Mouse (Mus musculus): ENCODE measurements around the gene Dcn.

The Dcn gene

DNA sequence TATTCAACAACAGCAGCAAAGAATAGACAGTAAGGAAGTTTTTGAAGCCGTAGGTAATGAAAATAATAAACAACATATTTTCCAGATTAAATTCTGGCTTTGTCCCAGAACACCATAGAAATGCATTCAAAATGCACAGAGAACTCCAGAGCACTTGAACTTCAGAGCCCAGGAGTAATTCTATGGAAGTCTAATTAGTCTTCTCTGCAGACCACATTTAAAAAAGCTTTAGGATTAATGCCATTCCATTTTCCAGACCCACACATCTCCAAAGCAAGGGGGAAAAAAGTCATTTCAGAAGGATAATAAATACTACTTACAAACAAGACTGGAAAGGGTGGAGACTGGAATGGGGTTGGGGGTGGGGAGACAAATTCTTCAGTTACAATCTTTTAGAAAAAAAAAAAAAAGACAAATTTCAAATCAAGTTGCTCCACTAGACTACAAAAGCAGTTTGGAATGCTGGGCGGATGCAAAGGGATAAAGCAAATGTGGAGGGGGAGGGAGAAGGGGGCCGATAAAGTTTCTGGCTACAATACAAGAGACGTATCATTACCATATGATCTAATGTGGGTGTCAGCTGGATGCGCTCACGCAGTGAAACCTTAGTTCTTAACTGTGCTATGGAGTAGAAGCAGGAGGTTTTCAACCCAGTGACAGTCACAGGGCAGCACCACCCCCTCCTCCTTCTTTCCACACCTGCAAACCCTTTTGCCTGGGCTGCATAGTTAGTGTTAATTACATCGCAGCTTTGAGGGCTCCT is at the start of gene Dcn:
Gene Dcn (plus strand): TSS at position 606 of the 763 bp plus-strand sequence.
- DNase-seq (ENCODE audit: low spot score in 2 of 2): no peak

DNA sequence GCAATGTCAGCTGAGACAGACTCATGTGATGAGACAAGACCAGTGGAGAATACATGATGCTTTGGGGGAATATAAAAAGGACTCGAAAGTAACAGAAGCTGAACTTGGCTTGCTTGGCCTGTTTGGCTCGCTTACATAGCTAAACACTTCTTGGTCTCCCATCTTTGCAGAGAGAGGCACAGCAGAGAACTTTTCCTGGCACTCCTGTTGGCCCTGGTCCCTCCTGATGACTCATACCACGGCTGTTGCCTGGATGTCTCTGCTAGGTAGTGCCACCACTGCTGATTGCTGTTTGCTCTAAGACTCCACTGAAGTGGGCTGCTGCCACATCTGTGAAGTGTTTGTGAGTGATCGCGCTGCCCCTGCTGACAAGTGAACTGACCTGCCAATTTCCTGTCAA is 42.7 kb upstream of the Dcn start:
- DNase-seq (ENCODE audit: low spot score in 2 of 2): peak; percentile 3 to 54

DNA sequence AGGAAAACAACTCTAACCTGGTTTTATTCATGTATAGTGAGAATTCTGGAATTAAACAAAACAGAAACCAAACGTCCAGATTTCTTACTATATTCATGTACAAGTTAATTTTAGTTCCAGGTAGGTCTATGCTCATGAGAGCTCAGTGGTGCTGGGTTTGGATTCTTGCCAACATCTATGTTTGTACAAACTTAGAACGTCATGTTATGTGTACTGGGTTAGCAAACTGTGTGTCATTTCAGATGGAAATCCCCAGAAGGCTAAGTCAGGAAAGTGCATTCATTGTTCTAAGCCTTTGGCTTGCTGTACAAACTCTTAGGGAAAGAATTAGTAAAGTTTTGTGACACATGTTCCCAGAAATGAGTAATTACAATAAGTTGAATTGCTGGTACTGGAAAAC is 37.1 kb upstream of the Dcn start:
- DNase-seq (ENCODE audit: low spot score in 2 of 2): no peak

DNA sequence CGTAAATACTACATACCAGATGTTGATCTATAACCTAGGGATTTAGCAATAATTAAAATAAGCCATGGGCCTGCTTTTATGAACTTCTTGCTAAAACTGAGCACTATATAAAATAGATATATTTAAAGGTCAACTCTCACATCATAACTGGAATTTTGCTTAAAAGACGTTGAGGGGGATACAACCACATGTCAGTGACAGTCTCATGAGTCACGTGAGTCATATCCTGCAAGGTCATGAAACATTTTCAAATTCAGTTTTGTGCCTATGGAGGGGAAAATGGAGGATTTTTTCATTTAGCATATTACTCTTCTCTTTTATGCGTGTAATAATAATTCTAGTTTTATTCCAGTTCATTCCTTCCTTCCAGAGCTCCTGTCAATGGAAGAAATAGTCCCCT is 32.9 kb upstream of the Dcn start:
- DNase-seq (ENCODE audit: low spot score in 2 of 2): no peak

DNA sequence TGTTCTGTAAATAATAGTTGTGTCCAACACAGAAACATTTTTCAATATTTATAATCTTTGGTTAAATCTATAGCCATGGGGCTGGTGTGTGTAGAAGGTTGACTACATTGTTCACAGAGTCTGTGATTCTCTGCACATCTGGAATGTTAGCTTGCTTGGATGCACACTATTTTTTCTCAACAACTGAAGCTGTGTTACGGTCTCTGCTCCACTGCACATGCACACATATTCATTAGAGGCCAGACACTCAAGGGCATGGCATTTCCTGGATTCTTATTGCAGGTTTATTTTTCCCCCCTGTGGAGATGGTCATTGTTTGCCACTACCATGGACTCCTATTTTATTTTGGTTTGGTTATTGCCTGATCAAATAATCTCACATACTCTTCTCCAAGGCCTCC is 26.5 kb upstream of the Dcn start:
- no peak for DNase-seq (ENCODE audit: low spot score in 2 of 2)

DNA sequence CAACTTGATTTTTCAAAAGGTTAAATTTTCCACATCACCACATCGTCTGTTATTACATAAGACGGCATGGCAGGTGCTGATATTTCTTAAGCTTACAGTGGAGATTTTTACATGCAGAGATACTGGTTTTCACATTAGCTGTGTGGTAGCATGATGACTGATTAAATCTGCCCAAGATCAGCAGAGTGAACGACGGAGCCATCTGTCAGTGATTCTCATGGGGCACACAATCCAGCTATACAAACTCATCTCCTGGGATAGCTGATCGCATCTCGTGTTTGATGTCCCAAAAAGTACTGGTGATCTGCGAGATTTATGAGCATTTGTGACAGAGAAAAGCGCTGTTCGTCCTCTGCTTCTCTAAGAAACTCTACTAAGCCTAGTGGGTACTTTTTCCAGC is 25.9 kb upstream of the Dcn start:
- no peak for DNase-seq (ENCODE audit: low spot score in 2 of 2)

DNA sequence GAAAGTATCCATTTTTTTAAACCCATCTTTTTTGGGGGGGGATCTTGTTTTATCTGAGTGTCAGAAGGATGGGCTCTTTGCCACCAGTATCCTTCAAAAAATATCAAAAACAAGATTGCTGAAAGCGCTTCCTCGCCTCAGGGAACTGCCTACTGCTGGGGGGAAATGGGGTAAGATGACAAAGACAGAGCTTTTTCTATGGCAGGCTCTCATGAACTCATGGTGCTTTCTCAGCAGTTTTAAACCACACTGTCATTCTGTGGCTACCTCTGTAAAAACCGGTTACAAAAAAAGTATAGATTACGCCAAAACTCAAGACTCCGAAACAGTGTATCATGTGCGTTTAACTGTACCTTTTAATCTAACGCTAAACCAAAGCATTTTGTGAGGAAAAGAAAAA is 22.4 kb upstream of the Dcn start:
- no peak for DNase-seq (ENCODE audit: low spot score in 2 of 2)

DNA sequence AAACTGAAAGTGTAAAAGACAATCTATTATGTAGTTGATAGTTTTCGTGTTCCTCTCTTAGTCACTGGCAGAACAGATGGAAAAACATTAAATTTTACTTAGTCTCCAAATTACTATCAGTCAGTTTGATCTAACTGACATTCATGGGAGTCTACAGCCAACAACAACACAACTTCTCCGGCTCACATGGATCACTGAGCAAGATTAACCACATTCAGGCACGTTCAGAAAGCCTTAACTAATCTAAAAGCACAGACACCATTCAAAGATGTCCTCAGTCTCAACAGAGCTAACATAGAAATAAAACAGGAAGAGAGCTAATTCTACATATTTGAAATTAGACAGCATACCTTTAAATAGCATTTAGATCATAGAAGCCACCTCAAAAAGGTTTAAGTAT is 12.6 kb upstream of the Dcn start:
- DNase-seq (ENCODE audit: low spot score in 2 of 2): no peak

DNA sequence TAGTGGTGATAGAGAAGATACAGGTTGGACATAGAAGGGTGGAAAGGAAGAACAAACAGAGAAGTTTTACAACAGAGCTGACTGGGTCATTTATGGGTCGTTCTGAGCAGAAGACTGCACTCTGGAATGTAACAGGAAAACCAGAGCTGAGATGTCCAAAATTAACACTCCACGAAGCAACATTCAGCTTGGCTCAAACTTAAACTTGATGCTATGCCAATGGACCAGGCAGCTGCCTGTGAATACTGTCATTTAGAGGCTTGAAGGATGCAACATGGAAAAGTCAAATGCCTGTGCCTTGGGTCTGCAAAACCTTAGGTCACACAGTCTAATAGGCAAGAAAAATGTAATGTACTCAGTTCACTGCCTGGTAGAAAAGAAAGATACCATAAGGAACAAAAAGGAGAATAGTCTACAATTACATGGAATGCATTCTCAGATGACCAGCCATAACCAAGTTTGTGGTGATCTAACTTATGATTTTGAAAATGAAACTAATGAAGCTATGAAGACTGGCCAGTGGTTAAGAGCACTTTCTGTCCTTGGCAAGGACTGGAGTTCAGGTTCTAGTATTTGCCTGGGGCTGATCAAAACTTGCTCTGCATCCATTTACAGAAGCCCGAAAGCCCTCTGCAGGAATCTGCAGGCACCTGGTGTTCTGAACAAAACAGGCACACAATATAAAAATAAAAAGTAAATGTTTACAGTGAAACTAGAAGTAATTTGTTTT is 9.8 kb upstream of the Dcn start:
- DNase-seq (ENCODE audit: low spot score in 2 of 2): no peak

DNA sequence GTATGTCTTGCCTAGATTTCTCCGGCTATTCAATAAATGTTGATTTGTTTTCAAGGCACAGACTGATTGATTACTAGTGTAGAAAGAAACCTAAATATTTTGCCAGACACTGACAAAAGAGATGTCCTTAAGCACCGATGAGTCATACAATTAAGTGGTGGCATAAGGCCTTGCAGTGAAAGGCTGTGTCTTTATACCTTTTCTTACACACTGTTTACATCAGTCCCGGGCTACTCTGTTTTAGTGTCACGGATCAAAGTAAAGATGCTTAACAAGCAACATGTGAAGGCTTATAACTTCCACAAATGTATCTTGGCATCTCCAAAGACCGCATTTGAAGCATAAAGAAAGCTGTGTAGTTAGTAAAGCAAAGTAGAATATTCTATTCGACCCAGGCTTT is 3.9 kb upstream of the Dcn start:
- DNase-seq (ENCODE audit: low spot score in 2 of 2): no peak

DNA sequence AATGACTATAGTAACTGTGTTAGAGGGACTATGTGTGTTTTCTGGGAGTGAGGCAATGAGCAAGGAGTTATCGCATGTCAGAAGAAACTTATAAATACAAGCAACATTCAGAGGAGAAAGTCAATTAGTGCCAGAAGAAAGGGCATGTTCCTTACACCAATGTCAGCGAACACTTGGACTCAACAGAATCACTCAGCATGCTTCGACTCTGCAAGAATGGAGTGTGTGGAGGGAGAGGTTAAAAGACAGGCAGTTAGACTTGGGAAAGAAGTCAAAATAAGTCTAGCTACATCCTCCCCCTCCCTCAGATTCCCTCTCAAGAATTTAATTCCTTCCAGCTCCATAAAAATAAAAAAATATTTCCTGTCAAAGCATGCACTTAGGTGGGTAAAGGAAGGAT is 1.1 kb upstream of the Dcn start:
- no peak for DNase-seq (ENCODE audit: low spot score in 2 of 2)

DNA sequence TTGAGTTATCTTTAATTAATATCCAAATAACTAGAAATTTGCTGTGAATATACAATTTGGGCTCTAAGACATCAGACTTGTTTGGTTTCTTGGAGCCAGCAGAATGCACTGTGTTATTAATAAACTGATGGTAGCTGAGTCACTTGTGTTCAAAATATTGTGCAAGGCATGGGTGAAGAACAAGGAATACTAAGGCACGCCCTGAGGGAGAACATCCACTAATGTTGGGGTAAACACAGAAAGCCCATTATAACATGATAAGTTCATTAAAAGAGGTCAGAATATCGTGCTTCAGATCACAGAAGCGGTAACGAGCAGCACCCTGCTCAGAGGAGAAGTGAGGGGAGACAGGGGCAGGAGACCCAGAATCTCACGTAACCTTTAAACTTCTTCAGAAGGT is 2.7 kb downstream of the Dcn start:
- no peak for DNase-seq (ENCODE audit: low spot score in 2 of 2)

DNA sequence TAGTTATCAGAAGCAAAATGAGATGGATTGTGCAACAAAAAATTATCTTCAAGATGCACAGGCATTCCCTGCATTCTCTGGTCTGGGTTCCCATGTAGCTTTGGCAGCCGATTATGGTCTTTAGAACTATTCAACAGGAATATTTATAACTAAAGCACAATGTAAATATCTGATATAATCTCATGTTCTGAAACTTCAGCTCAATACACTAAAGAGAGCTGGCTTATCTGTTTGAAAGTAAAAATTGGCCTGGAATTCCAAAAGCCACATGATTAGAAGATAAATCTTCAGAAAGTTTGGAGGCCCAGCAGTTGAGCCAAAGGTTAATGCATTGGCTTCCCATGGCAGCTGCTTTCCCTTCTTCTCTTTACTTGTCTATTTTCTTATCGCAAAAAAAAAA is 4.6 kb downstream of the Dcn start:
- no peak for DNase-seq (ENCODE audit: low spot score in 2 of 2)

DNA sequence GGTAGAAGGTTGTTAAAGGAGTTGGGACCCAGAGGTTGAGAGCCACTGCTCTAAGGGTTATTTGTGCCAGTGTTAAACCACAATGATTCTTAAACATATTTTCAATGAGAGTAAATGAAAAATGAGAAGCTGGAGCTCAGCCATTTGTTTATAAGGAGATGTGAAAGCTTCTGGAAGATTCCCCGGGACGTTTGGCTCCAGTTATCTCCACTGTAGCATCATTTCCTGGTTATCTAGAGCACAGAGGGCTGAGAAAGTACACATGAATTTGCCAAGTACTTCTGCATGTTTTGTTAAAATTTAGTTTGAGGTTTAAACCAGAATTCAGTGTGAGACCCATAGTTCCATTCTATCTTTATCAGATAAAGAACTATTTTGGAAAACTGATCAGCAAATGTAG is 5.7 kb downstream of the Dcn start:
- no peak for DNase-seq (ENCODE audit: low spot score in 2 of 2)

DNA sequence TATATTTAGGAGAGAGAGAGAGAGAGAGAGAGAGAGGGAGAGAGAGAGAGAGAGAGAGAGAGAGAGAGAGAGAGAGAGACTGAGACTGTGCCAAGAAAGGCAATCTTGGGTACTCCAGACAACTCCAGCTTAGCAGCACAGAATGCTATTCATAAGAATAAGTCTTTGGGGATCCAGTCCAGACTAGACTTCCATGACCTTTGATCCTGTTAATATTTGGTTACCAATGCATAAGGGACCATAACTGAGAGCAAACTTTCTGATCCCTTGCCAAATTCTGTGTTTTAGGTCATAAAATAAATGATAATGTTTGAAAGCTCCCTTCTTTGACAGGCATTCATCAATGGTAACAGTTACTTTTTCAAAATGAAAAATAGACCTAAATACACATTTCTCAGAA is 6.7 kb downstream of the Dcn start:
- no peak for DNase-seq (ENCODE audit: low spot score in 2 of 2)

DNA sequence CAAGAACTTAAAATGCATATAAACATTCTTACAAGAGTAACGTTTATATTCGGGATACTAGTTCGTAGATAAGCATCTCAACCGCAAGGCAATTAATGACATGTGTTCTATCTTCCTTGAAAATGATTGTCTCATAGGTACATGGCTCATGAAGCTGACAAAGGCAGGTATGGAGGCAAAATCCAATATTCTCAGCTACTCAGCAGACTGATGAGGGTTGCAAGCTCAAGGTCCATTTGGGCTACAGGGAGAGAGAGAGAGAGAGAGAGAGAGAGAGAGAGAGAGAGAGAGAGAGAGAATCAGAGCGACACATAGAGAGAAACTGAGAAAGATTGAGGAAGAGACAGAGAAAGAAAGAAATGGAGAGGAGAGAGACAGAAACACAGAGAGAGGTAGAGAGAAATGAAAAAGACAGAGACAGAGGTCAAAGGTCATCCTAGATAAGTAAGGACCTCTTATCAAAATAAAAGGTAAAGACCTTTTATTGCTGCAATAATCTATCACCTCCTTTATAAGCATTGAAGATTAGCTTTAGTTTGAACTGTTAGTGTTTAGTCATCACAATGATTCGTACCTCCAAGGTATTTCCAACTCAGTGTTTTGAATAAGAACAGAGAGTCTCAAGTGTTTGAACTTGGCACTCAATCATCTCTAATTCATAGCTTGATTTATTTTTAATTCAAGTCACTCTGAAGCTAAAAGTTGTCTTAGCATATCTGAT is 8.0 kb downstream of the Dcn start:
- DNase-seq (ENCODE audit: low spot score in 2 of 2): no peak

DNA sequence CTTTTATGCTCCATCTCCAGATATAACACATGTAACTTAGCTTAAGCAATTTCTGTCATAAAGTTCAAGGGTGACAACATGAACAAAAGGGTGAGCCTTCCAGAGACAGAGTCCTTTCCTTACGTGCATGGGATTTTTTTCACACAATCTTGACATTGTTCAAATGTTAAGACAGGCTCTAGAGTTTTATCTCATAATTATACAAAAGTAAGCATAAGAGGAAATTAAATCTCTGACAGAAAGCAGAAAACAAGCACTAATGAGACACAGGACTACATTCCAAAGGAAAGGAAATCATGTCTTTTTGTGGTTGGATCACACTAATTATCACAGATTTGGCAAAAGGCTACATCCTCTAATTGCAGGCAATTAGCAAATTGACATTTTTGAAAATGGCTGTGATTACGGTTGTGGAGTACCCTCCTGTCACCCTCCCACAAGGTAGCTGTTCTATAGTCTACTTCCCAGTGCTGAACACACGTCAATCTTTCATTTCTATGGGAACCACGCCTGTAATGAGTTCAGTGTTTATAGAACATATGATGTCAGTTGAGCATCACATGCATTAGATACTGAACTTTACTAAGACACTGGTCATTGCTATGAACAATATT is 13.1 kb downstream of the Dcn start:
- no peak for DNase-seq (ENCODE audit: low spot score in 2 of 2)

DNA sequence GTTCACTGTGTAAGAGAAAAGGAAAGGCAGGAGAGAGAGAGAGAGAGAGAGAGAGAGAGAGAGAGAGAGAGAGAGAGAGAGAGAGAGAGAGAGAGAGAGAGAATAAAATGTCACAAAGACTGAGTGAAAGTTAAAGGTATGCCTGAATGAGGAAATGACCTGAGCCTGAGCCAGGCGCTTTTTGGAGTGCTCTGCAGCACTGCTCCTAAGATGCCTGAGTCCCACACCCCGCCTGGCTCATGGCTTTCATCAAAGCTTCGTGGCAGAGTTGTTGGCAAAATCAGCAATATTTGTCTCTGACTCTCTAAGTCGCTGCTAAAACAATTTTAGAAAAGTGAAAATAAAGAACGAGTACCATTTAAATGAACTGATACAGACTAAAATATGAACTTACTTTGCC is 18.2 kb downstream of the Dcn start:
- DNase-seq (ENCODE audit: low spot score in 2 of 2): no peak

DNA sequence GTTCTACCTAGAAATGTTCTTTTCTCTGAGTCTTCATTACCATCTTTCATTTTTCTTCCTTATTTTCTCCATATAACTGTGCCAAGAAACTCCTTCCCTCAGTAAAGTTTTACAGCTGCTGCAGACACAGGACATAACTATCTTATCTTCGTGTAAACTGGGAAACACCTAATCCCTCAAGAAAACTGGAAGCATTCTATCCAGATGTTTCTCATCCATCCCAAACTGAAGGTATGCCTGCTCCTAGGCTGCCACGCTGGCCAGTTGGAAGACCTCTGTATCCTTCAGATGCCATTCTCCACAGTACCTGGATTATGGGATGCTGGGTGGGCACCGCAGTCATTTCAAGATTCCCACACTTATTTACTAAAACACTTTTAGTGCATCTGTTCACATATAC is 44.0 kb downstream of the Dcn start:
- no peak for DNase-seq (ENCODE audit: low spot score in 2 of 2)

DNA sequence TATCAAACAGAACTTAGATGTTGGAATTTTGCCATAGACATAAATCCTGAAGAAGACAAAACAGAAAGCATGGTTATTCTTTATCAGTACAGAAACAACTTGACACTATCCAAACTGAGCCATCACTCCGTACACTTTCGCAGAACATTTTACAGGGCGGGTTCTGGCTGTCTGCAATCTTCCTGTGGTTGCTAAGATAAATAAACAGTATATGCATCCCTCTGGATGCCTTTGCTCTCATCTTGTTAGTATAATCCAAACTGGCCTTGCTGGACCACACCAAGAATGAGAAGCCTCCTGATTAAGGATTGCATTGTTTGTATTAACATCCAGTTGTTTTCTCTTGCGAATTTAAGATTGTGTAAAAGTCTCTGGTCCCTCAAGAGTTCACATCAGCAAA is 56.3 kb downstream of the Dcn start:
- DNase-seq (ENCODE audit: low spot score in 2 of 2): no peak

DNA sequence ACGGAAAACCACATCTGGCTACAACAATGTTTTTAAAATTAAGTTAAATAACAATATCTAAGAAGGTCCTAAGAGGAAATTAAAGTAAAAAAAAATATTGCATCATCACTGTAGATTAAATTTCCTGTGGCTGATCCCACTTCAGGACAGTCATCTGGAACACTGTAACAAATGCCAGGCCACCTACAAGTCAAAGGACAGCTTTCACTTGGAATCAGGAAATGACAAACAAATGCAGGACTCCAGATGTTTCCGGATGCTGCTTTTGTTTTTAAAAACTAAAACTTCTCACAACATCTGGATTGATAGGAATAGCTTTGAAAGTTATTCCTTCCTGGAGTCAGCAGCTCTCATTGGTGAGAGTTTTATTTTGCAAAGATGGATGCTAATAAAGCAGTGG is 57.5 kb downstream of the Dcn start:
- no peak for DNase-seq (ENCODE audit: low spot score in 2 of 2)

DNA sequence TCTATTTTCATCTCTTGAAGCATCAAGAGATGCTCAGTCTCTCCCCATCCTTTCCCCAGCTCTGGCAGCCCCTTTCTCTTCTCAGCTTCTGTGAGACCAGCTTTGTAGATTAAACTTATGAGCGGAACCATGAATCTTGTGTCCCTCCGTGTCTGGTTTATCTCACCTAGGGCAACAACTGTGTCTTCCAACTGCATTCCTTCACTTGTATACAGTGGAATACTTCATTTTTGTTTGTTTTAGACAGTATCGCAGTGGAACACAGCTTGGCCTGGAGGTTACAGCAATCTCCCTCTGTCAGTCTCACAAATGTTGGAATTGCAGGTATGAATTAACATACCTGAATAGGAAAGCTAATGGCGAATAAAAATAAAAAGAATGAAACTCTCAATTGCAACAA is 58.8 kb downstream of the Dcn start:
- DNase-seq (ENCODE audit: low spot score in 2 of 2): no peak

DNA sequence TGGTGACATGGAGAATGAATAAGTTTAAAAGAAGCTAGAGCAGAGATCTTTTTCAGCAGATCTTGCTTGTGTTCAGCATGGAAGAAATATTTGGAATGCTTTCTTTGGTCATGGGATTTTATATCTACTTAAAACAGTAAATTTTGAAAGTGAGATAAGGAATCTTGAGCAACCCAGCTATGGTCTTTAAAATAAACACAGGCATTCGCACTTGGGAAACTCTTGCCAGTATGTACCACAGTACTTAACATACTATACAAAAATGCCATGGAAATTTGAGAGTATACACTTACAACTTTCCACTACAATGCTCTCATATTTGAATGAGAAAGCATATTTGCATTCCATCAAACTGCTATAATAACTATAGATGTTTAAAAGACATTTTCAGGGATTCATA is 68.3 kb downstream of the Dcn start:
- no peak for DNase-seq (ENCODE audit: low spot score in 2 of 2)

Data from left cerebral cortex, adult 9 months (tissue).